Mouse (Mus musculus) megakaryocyte, embryonic 14.5 days (primary cell): ENCODE data around the gene Camkmt. TPM values are rescaled to one million over a fixed set of nuclear protein-coding genes. Genes with fewer than 3 reads are reported as not detected.

Experiments used
- H3K27me3 ChIP-seq: replicated peaks from 2 replicates; pipeline ENCODE3; 2012; ENCODE audit warnings: inconsistent platforms
- H3K36me3 ChIP-seq: replicated peaks from 2 replicates; pipeline ENCODE3; 2012; ENCODE audit warnings: low read length, inconsistent platforms, mixed read lengths
- H3K4me1 ChIP-seq: 2 replicates; pipeline ENCODE4 v1.6.1; 2012; ENCODE audit warnings: inconsistent platforms
- H3K4me3 ChIP-seq: replicated peaks from 2 replicates; pipeline ENCODE3; 2012; ENCODE audit warnings: moderate library complexity, mild to moderate bottlenecking, inconsistent platforms
- H3K9me3 ChIP-seq: 2 replicates; pipeline ENCODE4 v1.6.1; 2012; ENCODE audit warnings: inconsistent platforms
- FLI1 ChIP-seq: IDR thresholded peaks from 2 replicates; pipeline ENCODE4 v1.6.1; 2012; ENCODE audit warnings: low read length, inconsistent platforms, mixed read lengths
- GATA1 ChIP-seq: IDR thresholded peaks from 3 replicates; pipeline ENCODE4 v1.6.1; 2012; ENCODE audit warnings: mixed read lengths, low read length, inconsistent platforms, borderline replicate concordance
- polyA plus RNA-seq: library from polyadenylated mRNA; stranded (reverse); fragments of >175 nt; gene quantifications from 2 replicates; pipeline ENCODE4 v1.2.3, GENCODE M21; 2012; ENCODE audit warnings: low replicate concordance; ENCODE audit not compliant: insufficient read depth

The Camkmt gene
- polyA plus RNA-seq, 1 experiment, result 7.6 TPM

DNA sequence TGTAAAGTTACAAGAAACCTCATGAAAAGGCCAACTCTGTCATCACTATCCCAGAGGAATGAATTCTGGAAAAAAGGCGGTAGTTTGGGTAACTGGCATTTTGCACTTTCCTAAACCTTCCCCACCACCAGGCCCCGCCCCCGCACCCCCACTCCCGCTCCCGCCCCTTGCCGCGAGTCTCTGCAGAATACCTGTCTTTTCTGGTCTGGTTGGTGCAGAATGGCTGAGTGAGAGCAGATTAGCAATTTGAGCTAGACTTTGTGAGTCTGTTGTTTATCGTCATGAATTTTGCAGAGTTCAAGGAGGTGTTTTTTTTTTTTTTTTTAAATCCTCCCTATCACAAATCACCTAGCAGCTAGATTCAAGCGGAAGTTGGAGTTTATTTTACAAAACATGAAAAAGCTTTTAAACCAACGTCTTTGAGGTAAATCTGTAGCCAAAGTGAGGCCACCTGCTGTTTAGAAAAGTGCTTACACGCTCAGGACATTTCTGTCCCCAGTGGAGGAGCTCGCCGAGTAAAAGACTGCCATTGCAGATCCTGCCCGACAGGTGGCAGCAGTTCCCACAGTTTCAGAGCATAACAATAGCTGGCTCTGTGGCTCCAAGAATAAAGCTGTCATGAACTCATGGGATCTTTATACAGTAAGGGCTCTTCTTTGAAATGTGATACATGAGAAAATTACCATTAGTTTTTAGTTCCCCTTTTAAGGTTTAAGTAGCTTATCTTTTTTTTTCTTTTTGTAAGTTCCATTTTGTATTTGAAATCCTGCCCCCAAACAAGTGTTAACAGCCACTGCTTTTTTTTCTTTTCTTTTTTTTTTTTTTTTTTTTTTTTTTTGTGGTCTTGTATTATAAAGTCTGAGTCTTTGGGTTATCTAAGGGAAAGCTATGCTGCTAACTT lies 99.1 kb downstream of the Camkmt start:
- TF ChIP-seq GATA1 (no peak), FLI1 (no peak)
- H3K27me3 ChIP-seq, result peaks cover 3% of the 10 kb centered on the region
- no peaks in the 10 kb centered on the region for H3K9me3 ChIP-seq
- H3K4me1 ChIP-seq, result peaks cover 11% of the 10 kb centered on the region
- H3K36me3 ChIP-seq, result no peaks in the 10 kb centered on the region
- peak overlapping the region; percentile 82 for H3K4me3 ChIP-seq

- H3K4me3 ChIP-seq, result no peak overlapping the region
Observed at GRCm38 (mm10) chr17:85190128-85190435, 99.7 kb downstream of the Camkmt start.

GRCm38 (mm10) chr17:85193294-85193693 lies 102.9 kb downstream of the Camkmt start:
- Histone ChIP-seq H3K36me3 (no peaks in the 10 kb centered on the region), H3K9me3 (0 out of 2 replicates have a peak, but pooled peaks cover 2% of the 10 kb centered on the region), H3K4me3 (no peak overlapping the region), H3K27me3 (peaks cover 3% of the 10 kb centered on the region), H3K4me1 (peaks cover 11% of the 10 kb centered on the region)
- TF ChIP-seq GATA1 (no peak), FLI1 (no peak)

More at GRCm38 (mm10) chr17:85190128-85190435, 99.7 kb downstream of the Camkmt start:
- no peak for TF ChIP-seq GATA1
- no peak for TF ChIP-seq FLI1
- H3K4me1 ChIP-seq, result peaks cover 11% of the 10 kb centered on the region
- peaks cover 3% of the 10 kb centered on the region for H3K27me3 ChIP-seq
- H3K36me3 ChIP-seq, result no peaks in the 10 kb centered on the region
- no peaks in the 10 kb centered on the region for H3K9me3 ChIP-seq

GRCm38 (mm10) chr17:85198781-85199180 lies 108.4 kb downstream of the Camkmt start:
- H3K4me3 ChIP-seq, result no peak overlapping the region
- H3K36me3 ChIP-seq, result no peaks in the 10 kb centered on the region
- 0 out of 2 replicates have a peak, but pooled peaks cover 2% of the 10 kb centered on the region for H3K9me3 ChIP-seq
- no peaks in the 10 kb centered on the region for H3K27me3 ChIP-seq
- no peaks in the 10 kb centered on the region for H3K4me1 ChIP-seq
- no peak for TF ChIP-seq GATA1
- no peak for TF ChIP-seq FLI1

- H3K9me3 ChIP-seq, result 0 out of 2 replicates have a peak, but pooled peaks cover 2% of the 10 kb centered on the region
- TF ChIP-seq GATA1 (no peak), FLI1 (no peak)
- H3K4me3 ChIP-seq, result no peak overlapping the region
- no peaks in the 10 kb centered on the region for H3K36me3 ChIP-seq
- no peaks in the 10 kb centered on the region for H3K4me1 ChIP-seq
- H3K27me3 ChIP-seq, result no peaks in the 10 kb centered on the region
Observed at GRCm38 (mm10) chr17:85199321-85199720, 109.0 kb downstream of the Camkmt start.

DNA sequence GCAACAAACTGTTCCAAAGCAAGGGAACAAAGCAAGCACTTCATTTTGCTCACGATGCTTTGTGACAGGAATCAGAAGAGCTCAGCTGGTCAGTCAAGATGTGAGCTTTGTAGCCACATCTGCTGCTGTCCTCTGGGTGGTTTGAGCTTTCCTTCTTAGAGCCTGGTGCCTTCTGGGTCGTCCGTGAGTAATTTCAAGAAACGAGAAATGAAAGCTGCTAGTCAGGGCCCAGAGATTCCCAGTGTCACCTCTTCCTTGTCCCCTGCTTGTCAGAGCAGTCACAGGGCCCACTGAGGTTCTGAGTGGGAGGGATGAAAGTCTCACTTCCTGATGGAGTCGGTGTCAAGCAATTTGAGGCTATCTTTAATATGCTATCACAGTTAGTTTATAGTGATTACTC lies 127.7 kb downstream of the Camkmt start:
- Histone ChIP-seq H3K4me1 (no peaks in the 10 kb centered on the region), H3K27me3 (no peaks in the 10 kb centered on the region), H3K4me3 (no peak overlapping the region), H3K9me3 (peaks cover 38% of the 10 kb centered on the region), H3K36me3 (no peaks in the 10 kb centered on the region)
- TF ChIP-seq FLI1 (no peak), GATA1 (no peak)

DNA sequence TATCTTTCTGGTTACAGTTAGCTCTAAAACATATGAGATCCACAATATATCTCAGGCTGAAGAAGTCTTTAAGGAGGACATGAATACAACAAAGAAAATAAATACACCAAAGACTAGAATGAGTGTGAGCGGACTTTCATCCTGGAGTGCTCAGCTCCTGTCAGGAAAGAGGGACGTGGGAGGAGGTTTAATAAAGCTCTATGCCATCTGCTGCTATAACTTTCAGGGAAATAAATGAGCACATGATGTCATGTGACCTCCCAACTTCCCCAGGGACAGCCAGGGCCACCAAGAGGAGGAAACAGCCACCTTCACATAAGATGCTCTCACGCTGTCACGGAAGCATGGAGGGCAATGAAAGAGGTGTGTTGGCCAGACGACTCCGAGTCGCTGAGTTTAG lies 151.8 kb downstream of the Camkmt start:
- Histone ChIP-seq H3K27me3 (no peaks in the 10 kb centered on the region), H3K4me1 (no peaks in the 10 kb centered on the region), H3K36me3 (no peaks in the 10 kb centered on the region), H3K9me3 (peaks cover 16% of the 10 kb centered on the region), H3K4me3 (peak overlapping the region; percentile 42)
- no peak for TF ChIP-seq GATA1
- no peak for TF ChIP-seq FLI1

DNA sequence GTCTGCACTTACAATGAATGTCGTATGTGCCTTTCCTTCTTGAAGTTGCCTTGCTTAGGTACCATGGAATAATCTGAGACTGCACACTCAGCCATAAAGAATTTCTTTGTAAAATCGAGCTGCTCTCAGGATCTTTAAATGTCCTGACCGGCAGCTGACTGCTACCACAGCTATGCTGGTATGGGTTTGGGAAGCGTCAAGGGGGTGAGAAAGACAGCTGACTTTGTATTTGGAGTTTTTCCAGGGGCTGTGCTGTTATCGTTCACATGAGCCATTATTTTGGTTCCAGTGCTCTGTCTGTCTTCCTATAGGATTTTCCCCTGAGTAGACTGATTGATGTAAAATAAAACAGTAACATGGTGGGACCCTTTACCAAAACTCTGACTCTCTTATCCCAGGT lies 158.6 kb downstream of the Camkmt start:
- TF ChIP-seq GATA1 (no peak), FLI1 (no peak)
- no peak overlapping the region for H3K4me3 ChIP-seq
- no peaks in the 10 kb centered on the region for H3K27me3 ChIP-seq
- no peaks in the 10 kb centered on the region for H3K4me1 ChIP-seq
- no peaks in the 10 kb centered on the region for H3K36me3 ChIP-seq
- H3K9me3 ChIP-seq, result peaks cover under 1% of the 10 kb centered on the region; the same call in 1 of the 2 replicates

DNA sequence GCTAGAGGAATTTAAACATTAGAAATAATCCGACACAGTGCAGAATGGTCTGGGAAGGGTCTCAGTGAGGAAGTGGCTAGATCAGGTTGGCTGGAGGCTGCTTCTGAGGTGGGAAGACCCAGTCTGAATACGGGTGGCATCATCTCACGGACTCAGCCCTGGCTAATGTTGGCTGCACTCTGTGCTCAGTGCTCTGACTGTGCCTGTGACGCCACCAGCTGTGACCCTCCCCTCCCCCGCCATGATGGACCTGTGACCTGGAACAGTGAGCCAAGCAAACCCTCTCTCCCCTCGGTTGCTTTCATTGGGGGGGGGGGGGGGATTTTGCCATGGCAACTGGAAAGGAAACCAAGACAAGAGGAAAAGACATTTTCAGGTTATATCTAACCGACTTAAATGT lies 159.4 kb downstream of the Camkmt start:
- H3K4me1 ChIP-seq, result no peaks in the 10 kb centered on the region
- H3K9me3 ChIP-seq, result peaks cover 6% of the 10 kb centered on the region; the same call in 1 of the 2 replicates
- H3K27me3 ChIP-seq, result no peaks in the 10 kb centered on the region
- TF ChIP-seq GATA1, result no peak
- TF ChIP-seq FLI1, result no peak
- H3K4me3 ChIP-seq, result no peak overlapping the region
- no peaks in the 10 kb centered on the region for H3K36me3 ChIP-seq

- no peaks in the 10 kb centered on the region for H3K36me3 ChIP-seq
Observed at GRCm38 (mm10) chr17:85256930-85257329, 166.6 kb downstream of the Camkmt start.

More at GRCm38 (mm10) chr17:85256930-85257329, 166.6 kb downstream of the Camkmt start:
- no peaks in the 10 kb centered on the region for H3K27me3 ChIP-seq
- peaks cover 9% of the 10 kb centered on the region; the same call in 1 of the 2 replicates for H3K9me3 ChIP-seq
- no peak overlapping the region for H3K4me3 ChIP-seq
- H3K4me1 ChIP-seq, result no peaks in the 10 kb centered on the region
- TF ChIP-seq FLI1, result no peak
- TF ChIP-seq GATA1, result no peak
